Mouse (Mus musculus) embryo, embryonic 10.5 days (tissue): ENCODE measurements at regions not wholly inside any gene's neighbourhood (a gene's known extent, or its start where the extent isn't known, plus 50 kb on each side); places are given as distances from the start of the nearest gene placed in this dataset.

Experiments
- DNase-seq: peaks from one replicate; pipeline ENCODE4 v3.0.0-alpha.2; 2015; ENCODE audit warnings: low spot score

- no peak for DNase-seq
These were observed 384.0 kb upstream of the 1700015G11Rik start for GRCm38 (mm10) chr7:52399513-52399912.

- DNase-seq: peak; percentile 84
These were observed 376.3 kb upstream of the 1700015G11Rik start for GRCm38 (mm10) chr7:52391793-52392192.
